Mouse (Mus musculus): ENCODE results near the gene Pigp.

Pigp gene

DNA sequence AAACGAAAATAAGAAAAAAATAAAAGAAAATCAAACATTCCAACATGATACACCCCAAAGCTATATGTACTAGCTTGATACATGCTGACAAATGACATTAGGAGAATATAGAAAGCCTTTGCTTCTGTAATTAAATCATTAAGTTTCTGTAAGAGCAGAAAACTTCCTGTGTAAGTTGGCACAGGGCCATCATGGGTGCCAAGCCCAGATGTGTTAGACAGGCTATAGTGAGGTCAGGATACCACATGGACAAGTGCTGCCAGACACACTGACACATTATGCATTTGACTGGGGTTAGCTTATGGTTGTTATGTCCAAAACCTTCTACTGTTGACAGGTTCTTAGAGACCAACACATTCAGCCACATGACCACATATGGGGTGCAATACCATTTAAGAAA is 56.4 kb downstream of the Pigp start:
- DNase-seq = no peak

GRCm38 (mm10) chr16:94314626-94315025 is 57.0 kb downstream of the Pigp start:
- no peak for DNase-seq

- peak; percentile 99 for DNase-seq
Measured at GRCm38 (mm10) chr16:94313229-94314030, 58.2 kb downstream of the Pigp start, which contains the start of gene Hlcs. Gene Hlcs, minus strand, starts transcription at chr16:94313571.

DNA sequence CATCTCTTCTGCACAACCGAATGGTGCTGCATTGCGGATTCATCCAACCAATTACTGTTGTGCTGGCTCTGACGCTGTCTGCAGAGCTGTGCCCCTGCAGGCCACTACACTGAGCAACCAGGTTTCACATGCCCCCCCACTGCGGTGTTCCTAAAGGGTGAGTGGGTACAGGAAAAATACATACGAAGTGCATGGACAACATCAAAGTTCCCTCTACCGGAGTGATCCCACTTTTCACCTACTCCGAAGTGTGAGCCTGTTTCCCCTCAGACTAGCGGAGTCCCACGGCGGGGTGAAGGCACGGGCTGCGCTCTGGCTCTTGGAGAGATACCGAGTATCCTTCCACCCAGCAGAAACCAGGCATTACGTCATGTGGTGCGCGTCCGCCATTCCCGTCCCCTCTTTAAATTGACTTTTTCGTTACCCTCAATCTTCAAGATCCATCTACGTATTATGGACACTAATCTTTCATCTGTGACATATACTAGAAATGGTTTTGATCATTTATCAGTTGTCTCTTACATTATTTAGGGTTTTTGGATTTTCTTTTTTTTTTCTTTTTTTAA is 58.9 kb downstream of the Pigp start:
- DNase-seq = peak; percentile 81 to 90

DNA sequence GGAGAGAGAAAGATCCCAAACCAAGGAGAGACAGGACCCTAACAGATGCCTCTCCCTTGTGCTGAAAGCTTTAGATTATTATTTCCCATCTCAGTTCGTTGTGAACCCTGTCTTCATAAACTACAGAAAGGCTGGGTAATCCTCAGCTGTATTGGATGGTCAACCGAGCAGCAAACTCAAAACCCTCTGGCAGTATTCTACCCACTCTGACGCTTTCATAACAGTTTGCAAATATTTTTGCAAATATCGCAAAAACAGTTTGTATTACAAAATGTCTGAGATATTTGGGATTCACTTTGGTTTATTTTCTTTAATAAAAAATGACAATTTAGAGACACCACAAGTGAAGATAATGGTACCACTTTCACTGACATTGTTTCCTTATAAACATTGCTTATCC is 59.7 kb downstream of the Pigp start:
- no peak for DNase-seq

GRCm38 (mm10) chr16:94311416-94311815 is 60.2 kb downstream of the Pigp start:
- no peak for DNase-seq

DNA sequence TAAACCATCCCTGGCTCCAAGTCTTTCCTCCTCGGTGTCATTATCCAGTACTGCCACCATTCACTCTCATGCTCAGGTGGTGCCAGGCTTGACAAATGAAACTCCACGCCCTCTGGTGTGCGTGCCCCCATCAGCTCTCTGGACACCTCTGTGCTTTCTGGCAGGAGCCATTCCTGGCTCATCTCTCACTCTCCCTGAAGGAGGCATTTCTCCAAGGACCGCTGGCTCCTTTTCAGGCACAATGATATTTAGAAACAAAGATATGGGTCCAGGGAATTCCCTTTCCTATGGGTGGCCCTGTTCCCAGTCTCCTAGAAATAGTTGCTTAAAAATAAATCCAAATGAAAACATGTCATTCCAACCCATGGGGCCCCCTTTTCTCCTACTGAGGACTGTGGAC is 62.6 kb downstream of the Pigp start:
- no peak for DNase-seq

All from kidney, postnatal 4 days (tissue).